In the genomic region with DNA sequence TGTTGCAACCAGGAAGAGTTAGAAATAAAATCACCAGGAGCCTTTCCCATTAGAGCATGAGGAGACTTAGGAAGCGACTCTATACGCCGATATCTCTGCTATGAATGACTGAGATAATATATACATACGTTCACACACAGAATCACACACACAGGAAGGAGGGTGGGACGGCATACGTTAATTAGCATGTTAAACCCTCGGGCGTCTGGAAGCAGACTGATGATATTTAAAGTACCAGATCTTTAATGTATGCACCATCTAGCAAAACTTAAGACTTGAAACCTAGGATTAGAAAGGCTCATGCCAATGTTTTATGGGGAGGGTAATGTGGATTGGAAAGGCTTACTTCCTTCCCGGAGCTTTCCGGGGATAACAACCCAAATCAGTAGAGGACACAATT, we compare ENCODE assay signal across 17 mouse cellular contexts.
DNase-seq lines count a peak whose midpoint lies in the region; ATAC-seq lines count a peak whose summit lies in the region.
"Had no signal": no experiment of that assay in that cellular context is flagged by ENCODE, and none has a peak within 500 bp of the region (broad histone marks: within the 10 kb centered on the region; RNA-seq: fewer than 3 reads in every experiment).

No protein-coding gene starts in this region.

- ATAC-seq in frontal cortex, adult (ENCODE audit: low TSS enrichment) = 0 out of 2 replicates have a peak, but pooled peaks have one; percentile 18
- ATAC-seq in midbrain, embryonic 13.5 days = no peak
- ATAC-seq in midbrain, embryonic 11.5 days (ENCODE audit: low FRiP score) = no peak
- peak; percentile 82 for ATAC-seq in forebrain, embryonic 16.5 days
- ATAC-seq: activated CD4-positive, CD25-positive, alpha-beta regulatory T cell, adult 4 months; intestine, embryonic 16.5 days; Patski had no signal

- H3K4me3 ChIP-seq in midbrain, embryonic 13.5 days (replicated peaks) = no peak overlapping the region
- H3K4me3 ChIP-seq in midbrain, embryonic 11.5 days (ENCODE audit: low read depth, low read length) = no peak overlapping the region
- no peak overlapping the region for H3K4me3 ChIP-seq in forebrain, embryonic 16.5 days (replicated peaks; ENCODE audit: low read length)
- H3K4me3 ChIP-seq: embryonic facial prominence, embryonic 12.5 days; heart, embryonic 13.5 days; hindbrain, embryonic 15.5 days had no signal

- H3K9ac ChIP-seq in midbrain, embryonic 13.5 days (replicated peaks) = no peak overlapping the region
- H3K9ac ChIP-seq in midbrain, embryonic 11.5 days (ENCODE audit: low read length) = no peak overlapping the region
- no peak overlapping the region for H3K9ac ChIP-seq in forebrain, embryonic 16.5 days (replicated peaks; ENCODE audit: low read depth, low read length)
- H3K9ac ChIP-seq: embryonic facial prominence, embryonic 12.5 days; heart, embryonic 13.5 days; hindbrain, embryonic 15.5 days had no signal

- peak overlapping the region; percentile 6; the same call in 1 of the 2 replicates for H3K27ac ChIP-seq in midbrain, embryonic 13.5 days
- no peak overlapping the region for H3K27ac ChIP-seq in midbrain, embryonic 11.5 days (ENCODE audit: low read depth, low read length)
- peak overlapping the region; percentile 56 for H3K27ac ChIP-seq in forebrain, embryonic 16.5 days (ENCODE audit: low read length)
- H3K27ac ChIP-seq: embryonic facial prominence, embryonic 12.5 days; heart, embryonic 13.5 days had no signal

- peaks cover 26% of the 10 kb centered on the region for H3K4me1 ChIP-seq in midbrain, embryonic 13.5 days (replicated peaks)
- H3K4me1 ChIP-seq in midbrain, embryonic 11.5 days (ENCODE audit: control insufficient read depth, insufficient read depth, low read length) = no peaks in the 10 kb centered on the region; the same call in 1 of the 2 replicates
- peaks cover 26% of the 10 kb centered on the region for H3K4me1 ChIP-seq in forebrain, embryonic 16.5 days (replicated peaks; ENCODE audit: control insufficient read depth, insufficient read depth, low read length)

- no peaks in the 10 kb centered on the region for H3K9me3 ChIP-seq in midbrain, embryonic 13.5 days
- no peaks in the 10 kb centered on the region for H3K9me3 ChIP-seq in midbrain, embryonic 11.5 days (ENCODE audit: control insufficient read depth, low read length)
- no peaks in the 10 kb centered on the region for H3K9me3 ChIP-seq in forebrain, embryonic 16.5 days (ENCODE audit: control insufficient read depth, low read length)
- H3K9me3 ChIP-seq: embryonic facial prominence, embryonic 12.5 days; heart, embryonic 13.5 days; hindbrain, embryonic 15.5 days had no signal

- WGBS in midbrain, embryonic 13.5 days = 61% methylated on average over 10 of the region's 10 CpGs
- WGBS in midbrain, embryonic 11.5 days = 86% methylated on average over 10 of the region's 10 CpGs
- 45% methylated on average over 10 of the region's 10 CpGs for WGBS in forebrain, embryonic 16.5 days

- H3K36me3 ChIP-seq in midbrain, embryonic 13.5 days = no peaks in the 10 kb centered on the region
- no peaks in the 10 kb centered on the region for H3K36me3 ChIP-seq in midbrain, embryonic 11.5 days (ENCODE audit: control insufficient read depth, insufficient read depth, low read length)
- H3K36me3 ChIP-seq in forebrain, embryonic 16.5 days (ENCODE audit: control insufficient read depth, insufficient read depth) = no peaks in the 10 kb centered on the region
- H3K36me3 ChIP-seq: embryonic facial prominence, embryonic 12.5 days; heart, embryonic 13.5 days; hindbrain, embryonic 15.5 days had no signal

- no peak for DNase-seq in frontal cortex, postnatal 36 days (ENCODE audit: low spot score in 2 of 2)
- DNase-seq in midbrain, embryonic 11.5 days (ENCODE audit: low spot score, missing footprints) = no peak
- peak; percentile 36 for DNase-seq in brain, embryonic 18.5 days (ENCODE audit: low read depth, low spot score)
- no peak for DNase-seq in right cerebral cortex, adult 18-20 months
- DNase-seq: adrenal gland, postnatal 14 days; cerebellum, postnatal 14 days; gastrocnemius, postnatal 14 days; heart, postnatal 36 days had no signal

- H3K27me3 ChIP-seq in midbrain, embryonic 13.5 days = no peaks in the 10 kb centered on the region
- H3K27me3 ChIP-seq in midbrain, embryonic 11.5 days (ENCODE audit: control insufficient read depth, insufficient read depth, low read length) = no peaks in the 10 kb centered on the region
- no peaks in the 10 kb centered on the region for H3K27me3 ChIP-seq in forebrain, embryonic 16.5 days (replicated peaks; ENCODE audit: control insufficient read depth, insufficient read depth, low read length)
- H3K27me3 ChIP-seq: embryonic facial prominence, embryonic 12.5 days; heart, embryonic 13.5 days; hindbrain, embryonic 15.5 days had no signal

- H3K4me2 ChIP-seq in midbrain, embryonic 13.5 days (replicated peaks) = no peak overlapping the region
- H3K4me2 ChIP-seq in midbrain, embryonic 11.5 days = no peak overlapping the region
- H3K4me2 ChIP-seq in forebrain, embryonic 16.5 days (ENCODE audit: low read length) = no peak overlapping the region
- H3K4me2 ChIP-seq: embryonic facial prominence, embryonic 12.5 days; heart, embryonic 13.5 days; hindbrain, embryonic 15.5 days had no signal

Comparison
In these comparisons a context has a peak if more than half of its experiments do, and no peak if none do; other contexts are left out.
1. ATAC-seq: peak in frontal cortex, adult (single experiment) and forebrain, embryonic 16.5 days (single experiment); none in midbrain, embryonic 13.5 days (single experiment) and midbrain, embryonic 11.5 days (single experiment).